Mouse (Mus musculus) CH12.LX (cell line): ENCODE results near the gene Klhl35. TPM values are rescaled to one million over a fixed set of nuclear protein-coding genes. Genes with fewer than 3 reads are reported as not detected.

ENCODE experiments used
- DNase-seq: peaks from one replicate; pipeline ENCODE4 v3.0.0-alpha.2; 2013; ENCODE audit errors: extremely low read depth
- H3K27ac ChIP-seq: 2 replicates; pipeline ENCODE4 v1.5.1; 2012; ENCODE audit warnings: low read depth, mild to moderate bottlenecking, control low read depth, moderate library complexity; ENCODE audit not compliant: insufficient read depth
- H3K27me3 ChIP-seq: replicated peaks from 2 replicates; pipeline ENCODE3; 2012; ENCODE audit warnings: inconsistent platforms
- H3K36me3 ChIP-seq, 2 experiments: replicated peaks in 1 of 2; 2 replicates each; pipeline versions ENCODE3 to v1.6.1; 2012; ENCODE audit warnings: inconsistent platforms in 1 of 2, low read length in 1 of 2, mild to moderate bottlenecking in 1 of 2, mixed read lengths in 1 of 2, moderate library complexity in 1 of 2; ENCODE audit not compliant: control insufficient read depth in 1 of 2, insufficient read depth in 1 of 2
- H3K4me1 ChIP-seq, 2 experiments: 2 replicates each; pipeline ENCODE4 v1.6.1; 2012; ENCODE audit warnings: inconsistent platforms in 1 of 2, moderate library complexity in 1 of 2; ENCODE audit not compliant: insufficient read depth in 2 of 2, control insufficient read depth in 1 of 2
- H3K4me2 ChIP-seq: 2 replicates; pipeline ENCODE4 v1.6.1; 2012; ENCODE audit warnings: low read depth, mild to moderate bottlenecking, control low read depth; ENCODE audit not compliant: poor library complexity, insufficient read depth, severe bottlenecking
- H3K4me3 ChIP-seq, 3 experiments: fragments of 150-350 bp in 1 of 3; sonication (generic) in 1 of 3; replicated peaks in 1 of 3; 2 replicates each; pipeline versions ENCODE3 to v1.5.1; 2011 to 2012; ENCODE audit warnings: low read depth in 2 of 3, low read length in 2 of 3, mild to moderate bottlenecking in 2 of 3, moderate library complexity in 2 of 3, control low read depth in 1 of 3, improper control_type of control experiment in 1 of 3, inconsistent platforms in 1 of 3, mixed read lengths in 1 of 3; ENCODE audit not compliant: poor library complexity in 1 of 3
- H3K79me2 ChIP-seq: replicated peaks from 2 replicates; pipeline ENCODE4 v1.6.1; 2012; ENCODE audit warnings: mild to moderate bottlenecking, moderate library complexity; ENCODE audit not compliant: control insufficient read depth, poor library complexity, insufficient read depth, severe bottlenecking; ENCODE audit errors: extremely low read depth
- H3K9ac ChIP-seq: 2 replicates; pipeline ENCODE4 v1.6.1; 2012; ENCODE audit warnings: low read depth, mild to moderate bottlenecking, control low read depth, moderate library complexity; ENCODE audit not compliant: insufficient read depth
- H3K9me3 ChIP-seq: replicated peaks from 2 replicates; pipeline ENCODE3; 2012; ENCODE audit warnings: low read length, inconsistent platforms, mixed read lengths
- BHLHE40 ChIP-seq: IDR thresholded peaks from 2 replicates; pipeline ENCODE4 v1.6.1; 2011; ENCODE audit warnings: mild to moderate bottlenecking, low read depth, low read length, improper control_type of control experiment
- CHD2 ChIP-seq: IDR thresholded peaks from 2 replicates; pipeline ENCODE4 v1.6.1; 2011; ENCODE audit warnings: low read length, improper control_type of control experiment
- ETS1 ChIP-seq: conservative IDR thresholded peaks from 2 replicates; pipeline ENCODE4 v1.6.1; 2012; ENCODE audit warnings: low read depth, mild to moderate bottlenecking, inconsistent platforms, low read length, improper control_type of control experiment, moderate library complexity
- GABPA ChIP-seq: IDR thresholded peaks from 2 replicates; pipeline ENCODE4 v1.6.1; 2012; ENCODE audit warnings: low read depth, low read length, improper control_type of control experiment, inconsistent platforms; ENCODE audit not compliant: insufficient replicate concordance
- HCFC1 ChIP-seq: IDR thresholded peaks from 2 replicates; pipeline ENCODE4 v1.6.1; 2012; ENCODE audit warnings: low read depth, mild to moderate bottlenecking, inconsistent platforms, low read length, improper control_type of control experiment
- IRF4 ChIP-seq: IDR thresholded peaks from 2 replicates; pipeline ENCODE4 v1.6.1; 2014; ENCODE audit warnings: low read depth, mild to moderate bottlenecking, inconsistent platforms, low read length, improper control_type of control experiment
- JUN ChIP-seq: IDR thresholded peaks from 2 replicates; pipeline ENCODE4 v1.6.1; 2011; ENCODE audit warnings: low read depth, mild to moderate bottlenecking, low read length, improper control_type of control experiment, moderate library complexity; ENCODE audit not compliant: insufficient read depth
- KAT2A ChIP-seq: IDR thresholded peaks from 2 replicates; pipeline ENCODE4 v1.6.1; 2012; ENCODE audit warnings: low read length, improper control_type of control experiment, inconsistent platforms; ENCODE audit not compliant: insufficient replicate concordance
- MAFK ChIP-seq: IDR thresholded peaks from 2 replicates; pipeline ENCODE4 v1.6.1; 2011; ENCODE audit warnings: low read length, improper control_type of control experiment; ENCODE audit not compliant: insufficient replicate concordance
- MAX ChIP-seq: IDR thresholded peaks from 2 replicates; pipeline ENCODE4 v1.6.1; 2011; ENCODE audit warnings: low read length, improper control_type of control experiment
- MXI1 ChIP-seq: IDR thresholded peaks from 2 replicates; pipeline ENCODE4 v1.6.1; 2011; ENCODE audit warnings: mild to moderate bottlenecking, low read depth, low read length, improper control_type of control experiment
- POLR2A ChIP-seq: IDR thresholded peaks from 2 replicates; pipeline ENCODE4 v1.6.1; 2011; ENCODE audit warnings: low read depth, mild to moderate bottlenecking, improper control_type of control experiment, low read length
- RAD21 ChIP-seq: IDR thresholded peaks from 2 replicates; pipeline ENCODE4 v1.6.1; 2011; ENCODE audit warnings: low read depth, mild to moderate bottlenecking, low read length, improper control_type of control experiment, moderate library complexity
- UBTF ChIP-seq: IDR thresholded peaks from 2 replicates; pipeline ENCODE4 v1.6.1; 2012; ENCODE audit warnings: low read depth, mild to moderate bottlenecking, inconsistent platforms, low read length, improper control_type of control experiment, moderate library complexity
- USF2 ChIP-seq: conservative IDR thresholded peaks from 2 replicates; pipeline ENCODE4 v1.6.1; 2011; ENCODE audit warnings: low read depth, low read length, improper control_type of control experiment
- ZC3H11A ChIP-seq: IDR thresholded peaks from 2 replicates; pipeline ENCODE4 v1.6.1; 2012; ENCODE audit warnings: low read depth, mild to moderate bottlenecking, inconsistent platforms, low read length, improper control_type of control experiment
- ZKSCAN1 ChIP-seq: IDR thresholded peaks from 2 replicates; pipeline ENCODE4 v1.6.1; 2012; ENCODE audit warnings: low read depth, inconsistent platforms, low read length, improper control_type of control experiment, borderline replicate concordance
- ZNF384 ChIP-seq: IDR thresholded peaks from 2 replicates; pipeline ENCODE4 v1.6.1; 2012; ENCODE audit warnings: low read depth, low read length, improper control_type of control experiment, inconsistent platforms
- dilution Hi-C: fragments of 300-500 bp; cut with MboI; formaldehyde crosslinking; loops from 2 replicates; pipeline ENCODE4 v1.14.3; 2020; ENCODE audit warnings: low sequenced_read_pairs; ENCODE audit not compliant: extremely low pct_unique_long_range_greater_than_20kb, extremely low pct_ligation_motif_present
- in situ Hi-C: fragments of 300-500 bp; cut with MboI; formaldehyde crosslinking; loops from 3 replicates; pipeline ENCODE4 v1.14.3; 2019; ENCODE audit warnings: low sequenced_read_pairs, low pct_ligation_motif_present, low pct_unique_long_range_greater_than_20kb, mixed read lengths
- polyA plus RNA-seq: library from polyadenylated mRNA; unstranded; fragments of >175 nt; gene quantifications from 2 replicates; pipeline ENCODE4 v1.2.1, GENCODE M21; 2012; ENCODE audit warnings: low read depth; ENCODE audit not compliant: insufficient read length
- total RNA-seq, 2 experiments: library from RNA; depleted of rRNA; stranded (reverse); fragments of 300-350 nt in 1 of 2; fragments of >200 nt in 1 of 2; gene quantifications; 2 replicates each; pipeline ENCODE4 v1.2.3; 2012 to 2014

Klhl35 gene
- total RNA-seq (2012; rRNA removed) = not detected in 2 replicates
- total RNA-seq (2014; rRNA removed) = not detected in 2 replicates
- not detected in 2 replicates for polyA plus RNA-seq

DNA sequence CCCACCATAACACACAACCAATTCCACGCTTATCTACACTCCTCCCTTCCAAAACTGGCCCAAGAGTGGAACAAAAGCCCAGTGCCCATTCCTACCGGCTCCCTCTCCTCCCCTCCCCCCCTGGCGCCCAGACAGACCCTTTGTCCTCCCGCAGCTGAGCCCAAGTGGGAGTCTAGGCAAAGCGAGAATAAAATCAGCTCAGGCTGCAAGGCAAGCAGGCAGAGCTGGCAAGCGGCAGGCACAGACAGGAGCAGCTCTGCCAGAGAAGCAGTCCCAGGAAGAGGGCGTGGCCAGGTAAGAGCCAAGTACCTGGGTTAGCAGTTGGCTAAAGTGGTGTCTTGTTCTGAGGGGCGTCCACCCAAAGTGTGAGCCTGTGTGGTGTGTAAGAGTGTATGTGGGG lies at the start of gene Klhl35:
Klhl35 (plus strand) TSS at position 194 of the 400 bp plus-strand sequence.
- dilution Hi-C loops = no loop called here
- peaks cover 13% of the 10 kb centered on the region for H3K9me3 ChIP-seq
- TF ChIP-seq JUN = no peak
- no peak for TF ChIP-seq CHD2
- TF ChIP-seq ZNF384 = no peak
- TF ChIP-seq ETS1 = no peak
- no peak for TF ChIP-seq MAFK
- TF ChIP-seq HCFC1 = no peak
- TF ChIP-seq USF2 = no peak
- no peak for TF ChIP-seq ZC3H11A
- TF ChIP-seq, all 38 proteins: peak for 0
- H3K36me3 ChIP-seq = peaks cover 11 to 58% of the 10 kb centered on the region in 2 experiments
- H3K79me2 ChIP-seq = no peaks in the 10 kb centered on the region; the same call in 1 of the 2 replicates
- H3K4me3 ChIP-seq = no peak within 1 kb of the TSS
- no peak within 1 kb of the TSS for H3K27ac ChIP-seq
- peaks cover 7 to 12% of the 10 kb centered on the region in 2 experiments; a peak in 3 of 4 replicates for H3K4me1 ChIP-seq
- DNase-seq = no peak
- in situ Hi-C loops = no loop called here
- H3K4me2 ChIP-seq = no peak within 1 kb of the TSS
- no peaks in the 10 kb centered on the region for H3K27me3 ChIP-seq
- no peak within 1 kb of the TSS for H3K9ac ChIP-seq

GRCm38 (mm10) chr7:99419311-99419710 lies 46.5 kb upstream of the Klhl35 start:
- Histone ChIP-seq H3K4me2 (no peak overlapping the region), H3K4me3 (no peak overlapping the region), H3K79me2 (no peaks in the 10 kb centered on the region), H3K36me3 (peaks cover 0 to 16% of the 10 kb centered on the region in 2 experiments), H3K9me3 (no peaks in the 10 kb centered on the region), H3K4me1 (peaks cover 9 to 19% of the 10 kb centered on the region in 2 experiments), H3K27me3 (no peaks in the 10 kb centered on the region), H3K27ac (no peak overlapping the region), H3K9ac (no peak overlapping the region)
- TF ChIP-seq USF2 (no peak), HCFC1 (no peak), MAX (no peak), GABPA (no peak), ZKSCAN1 (no peak), POLR2A (no peak), KAT2A (no peak), RAD21 (no peak), UBTF (no peak), MXI1 (no peak), BHLHE40 (no peak), IRF4 (no peak)
- in situ Hi-C loops (no loop called here), dilution Hi-C loops (no loop called here)
- DNase-seq = no peak
